Mouse (Mus musculus) adrenal gland, postnatal 4 days (tissue): ENCODE data around the gene Rhot2. TPM values are rescaled to one million over a fixed set of nuclear protein-coding genes. Genes with fewer than 3 reads are reported as not detected.
A peak's percentile ranks its signal among the peaks of the same experiment; 100 is the strongest.

Source experiments
- DNase-seq, 2 experiments: peaks; one replicate each; pipeline ENCODE4 v3.0.0; 2021 to 2022; ENCODE audit warnings: low spot score in 2 of 2, mixed read lengths in 2 of 2
- microRNA-seq: library from miRNA; unstranded; fragments of <30 nt; microRNA quantifications from one replicate; pipeline ENCODE4 v1.2.0, GENCODE M21; 2021
- total RNA-seq, 2 experiments: library from RNA; stranded (reverse); gene quantifications; 2 replicates each; pipeline ENCODE4 v1.2.3; 2021

Gene Rhot2
- total RNA-seq, 2 experiments from 2014 or later, result 89.6 to 95.0 TPM

- DNase-seq, result no peak
These were observed 38.1 kb downstream of the Rhot2 start for GRCm38 (mm10) chr17:25806507-25806906.

- DNase-seq, result peak; percentile 49 to 54
These were observed 41.7 kb downstream of the Rhot2 start for GRCm38 (mm10) chr17:25802825-25803517.

GRCm38 (mm10) chr17:25801029-25801428 lies 43.6 kb downstream of the Rhot2 start:
- no peak for DNase-seq

GRCm38 (mm10) chr17:25796951-25797369 lies 47.7 kb downstream of the Rhot2 start, which contains the start of gene Metrn:
TSS of gene Metrn (minus strand) at chr17:25797136.
- DNase-seq, result peak; percentile 73 to 80

GRCm38 (mm10) chr17:25796211-25796771 lies 48.4 kb downstream of the Rhot2 start:
- DNase-seq, result no peak

GRCm38 (mm10) chr17:25795609-25796092 lies 49.0 kb downstream of the Rhot2 start, which contains the start of gene AC134908.4:
TSS of gene AC134908.4 (minus strand) at chr17:25795659.
- DNase-seq, result no peak

- no peak for DNase-seq
These were observed 49.7 kb downstream of the Rhot2 start for GRCm38 (mm10) chr17:25794998-25795397.

GRCm38 (mm10) chr17:25794197-25794596 lies 50.5 kb downstream of the Rhot2 start:
- DNase-seq, result no peak

GRCm38 (mm10) chr17:25792615-25793014 lies 52.0 kb downstream of the Rhot2 start, which contains the start of gene Fam173a:
TSS of gene Fam173a (minus strand) at chr17:25792901.
- peak in 1 of 2 experiments; percentile 68 for DNase-seq

- peak; percentile 75 for DNase-seq
These were observed 52.7 kb downstream of the Rhot2 start for GRCm38 (mm10) chr17:25791843-25792527.

- no peak for DNase-seq
These were observed 53.3 kb downstream of the Rhot2 start for GRCm38 (mm10) chr17:25791320-25791842.

Small RNA genes lying within 50 kb of the gene (microRNA-seq; reads per million reads assigned to microRNA genes)
- 1.1 reads per million for gene Mir3082

Other genes starting within 250 kb of the Rhot2 start
- 1 to 10 TPM in 1 of 2 experiments, not detected in 1; 1.8 TPM for gene Gng13, start 127.7 kb downstream of the Rhot2 start, total RNA-seq
- 10 to 100 TPM; 16.2 to 17.7 TPM for gene Chtf18, start 117.4 kb downstream of the Rhot2 start, total RNA-seq
- gene Rpusd1, start 117.2 kb downstream of the Rhot2 start, total RNA-seq, result 10 to 100 TPM; 16.6 to 18.2 TPM
- not detected for gene Mslnl, start 108.8 kb downstream of the Rhot2 start, total RNA-seq
- gene Msln, start 90.5 kb downstream of the Rhot2 start, total RNA-seq, result 10 to 100 TPM; 16.3 to 19.1 TPM
- gene Narfl, start 71.1 kb downstream of the Rhot2 start, total RNA-seq, result 10 to 100 TPM; 39.5 to 40.8 TPM
- gene Haghl, start 59.2 kb downstream of the Rhot2 start, total RNA-seq, result 10 to 100 TPM; 51.4 to 53.4 TPM
- under 1 TPM in 1 of 2 experiments, not detected in 1; 0.22 TPM for gene Ccdc78, start 58.3 kb downstream of the Rhot2 start, total RNA-seq
- 10 to 100 TPM; 89.1 to 93.5 TPM for gene Fam173a, start 52.0 kb downstream of the Rhot2 start, total RNA-seq
- gene AC134908.4, start 49.2 kb downstream of the Rhot2 start, total RNA-seq, result not detected
- 10 to 100 TPM; 71.1 to 74.5 TPM for gene Metrn, start 47.7 kb downstream of the Rhot2 start, total RNA-seq
- 10 to 100 TPM; 24.8 to 26.9 TPM for gene Fbxl16, start 35.8 kb downstream of the Rhot2 start, total RNA-seq
- 10 to 100 TPM; 27.8 to 31.0 TPM for gene Wdr24, start 21.2 kb downstream of the Rhot2 start, total RNA-seq
- gene Jmjd8, start 16.0 kb downstream of the Rhot2 start, total RNA-seq, result 10 to 100 TPM; 72.9 to 81.8 TPM
- gene Stub1, start 11.4 kb downstream of the Rhot2 start, total RNA-seq, result 100 to 1,000 TPM; 210 to 213 TPM
- 10 to 100 TPM; 19.3 to 21.4 TPM for gene Rhbdl1, start 7.6 kb downstream of the Rhot2 start, total RNA-seq
- 10 to 100 TPM; 13.2 to 15.5 TPM for gene Gm20683, start 3.1 kb downstream of the Rhot2 start, total RNA-seq
- 10 to 100 TPM; 53.1 to 58.9 TPM for gene Wdr90, start 16.6 kb upstream of the Rhot2 start, total RNA-seq
- 100 to 1,000 TPM; 193 to 209 TPM for gene Mcrip2, start 23.9 kb upstream of the Rhot2 start, total RNA-seq
- 10 to 100 TPM; 80.4 to 81.3 TPM for gene Mettl26, start 30.2 kb upstream of the Rhot2 start, total RNA-seq
- 1 to 10 TPM; 5.1 to 5.2 TPM for gene Wfikkn1, start 36.0 kb upstream of the Rhot2 start, total RNA-seq
- 10 to 100 TPM; 36.4 to 38.1 TPM for gene Rab40c, start 74.9 kb upstream of the Rhot2 start, total RNA-seq
- 100 to 1,000 TPM in 1 of 2 experiments, 10 to 100 TPM in 1; 97.7 to 115 TPM for gene Pigq, start 100.1 kb upstream of the Rhot2 start, total RNA-seq
- gene Nhlrc4, start 100.1 kb upstream of the Rhot2 start, total RNA-seq, result 1 to 10 TPM in 1 of 2 experiments, under 1 TPM in 1; 0.54 to 1.5 TPM
- gene A930017K11Rik, start 107.7 kb upstream of the Rhot2 start, total RNA-seq, result 1 to 10 TPM in 1 of 2 experiments, not detected in 1; 1.1 TPM
- 10 to 100 TPM; 24.0 to 24.2 TPM for gene Capn15, start 140.9 kb upstream of the Rhot2 start, total RNA-seq
- gene Rab11fip3, start 224.7 kb upstream of the Rhot2 start, total RNA-seq, result 10 to 100 TPM; 17.8 to 28.5 TPM
- 10 to 100 TPM; 22.7 to 33.3 TPM for gene Decr2, start 245.5 kb upstream of the Rhot2 start, total RNA-seq